Mouse (Mus musculus) testis, postnatal 14 days (tissue): Measurements from ENCODE around the gene Nlgn1.
A peak's percentile ranks its signal among the peaks of the same experiment; 100 is the strongest.

Experiments used
- DNase-seq: peaks from one replicate; pipeline ENCODE4 v3.0.0; 2021; ENCODE audit warnings: low spot score

Gene Nlgn1

GRCm38 (mm10) chr3:26050769-26051168, 281.5 kb downstream of the Nlgn1 start:
- no peak for DNase-seq

GRCm38 (mm10) chr3:26042966-26043365, 289.3 kb downstream of the Nlgn1 start:
- no peak for DNase-seq

DNA sequence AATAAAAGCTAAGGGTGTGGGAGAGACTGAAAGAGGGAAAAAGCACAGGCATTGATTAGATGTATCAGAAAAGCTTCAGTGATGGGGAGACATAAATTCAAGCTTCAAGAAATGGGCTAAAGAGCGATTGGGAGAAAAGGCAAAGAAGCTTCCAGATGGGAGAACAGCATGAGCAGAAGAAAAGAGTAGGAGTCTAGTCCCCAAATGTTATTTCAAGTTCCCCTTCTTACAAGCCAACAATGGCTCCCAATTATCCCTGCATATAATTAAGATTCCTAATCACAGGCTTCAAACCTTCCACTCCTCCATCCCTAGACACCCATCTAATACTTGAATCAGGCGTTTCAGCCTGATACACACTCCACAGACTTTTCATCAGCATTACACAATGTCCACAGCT, 292.6 kb downstream of the Nlgn1 start:
- DNase-seq = no peak

- no peak for DNase-seq
Observed at GRCm38 (mm10) chr3:26026025-26026424, 306.2 kb downstream of the Nlgn1 start.

GRCm38 (mm10) chr3:26023217-26023616, 309.0 kb downstream of the Nlgn1 start:
- DNase-seq = no peak

- DNase-seq = no peak
Observed at GRCm38 (mm10) chr3:26021632-26022184, 310.6 kb downstream of the Nlgn1 start.

DNA sequence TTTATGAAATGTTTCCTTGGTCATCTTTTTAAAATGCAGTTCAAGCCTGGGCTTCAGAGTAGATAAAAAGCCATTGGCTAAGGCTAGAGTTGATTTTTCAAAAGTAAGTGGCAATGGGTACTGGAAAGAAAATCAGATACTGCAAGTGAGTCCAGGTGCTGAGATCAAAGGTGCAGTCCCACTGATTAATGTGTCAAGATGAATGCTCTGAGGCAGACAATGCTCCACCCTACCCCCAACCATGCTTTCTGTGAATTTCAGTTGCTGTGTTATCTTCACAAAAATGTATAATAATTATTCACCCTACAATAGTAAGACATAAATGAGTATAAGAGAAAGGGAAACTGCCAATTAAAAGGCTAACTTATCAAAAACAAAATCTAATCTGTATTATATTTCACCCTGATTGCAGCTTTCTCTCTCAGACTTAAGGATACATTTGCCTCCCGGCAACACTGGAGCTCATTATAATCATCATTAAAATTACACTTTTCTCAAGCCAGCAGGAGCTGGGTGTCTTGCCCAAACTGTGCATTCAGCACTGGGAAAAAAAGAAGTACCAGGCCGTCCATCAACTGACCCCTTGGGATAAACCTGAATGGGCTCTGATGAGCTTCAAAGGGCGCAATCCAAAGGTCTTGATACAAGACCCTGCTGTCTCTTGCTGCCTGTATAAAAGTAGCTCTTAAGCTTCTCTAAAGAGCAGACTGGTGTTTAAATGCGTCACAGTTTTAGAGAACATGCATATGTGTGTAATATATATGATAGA, 320.8 kb downstream of the Nlgn1 start:
- no peak for DNase-seq

- no peak for DNase-seq
Observed at GRCm38 (mm10) chr3:26002863-26003608, 329.2 kb downstream of the Nlgn1 start.

DNA sequence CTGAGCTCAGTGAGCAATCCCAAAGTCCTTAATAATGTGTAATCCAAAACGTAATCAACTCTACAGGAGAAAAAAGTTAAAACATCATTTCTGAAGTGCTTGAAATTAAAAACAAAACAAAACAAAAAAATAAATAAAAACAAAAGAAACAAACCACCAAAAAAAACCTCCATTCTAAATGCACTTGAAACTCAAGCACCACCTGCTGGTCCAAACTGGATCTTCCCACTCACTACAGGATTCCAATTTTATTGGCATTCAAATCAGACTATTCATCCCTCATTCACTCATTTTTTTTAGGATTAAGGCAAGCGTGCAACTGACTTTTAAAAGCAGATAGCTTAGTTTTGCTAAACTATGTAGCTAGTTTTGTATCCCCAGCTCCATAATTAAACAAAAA, 329.9 kb downstream of the Nlgn1 start:
- no peak for DNase-seq

GRCm38 (mm10) chr3:25967546-25967945, 364.7 kb downstream of the Nlgn1 start:
- no peak for DNase-seq

- DNase-seq = no peak
Observed at GRCm38 (mm10) chr3:25964237-25964636, 368.0 kb downstream of the Nlgn1 start.

DNA sequence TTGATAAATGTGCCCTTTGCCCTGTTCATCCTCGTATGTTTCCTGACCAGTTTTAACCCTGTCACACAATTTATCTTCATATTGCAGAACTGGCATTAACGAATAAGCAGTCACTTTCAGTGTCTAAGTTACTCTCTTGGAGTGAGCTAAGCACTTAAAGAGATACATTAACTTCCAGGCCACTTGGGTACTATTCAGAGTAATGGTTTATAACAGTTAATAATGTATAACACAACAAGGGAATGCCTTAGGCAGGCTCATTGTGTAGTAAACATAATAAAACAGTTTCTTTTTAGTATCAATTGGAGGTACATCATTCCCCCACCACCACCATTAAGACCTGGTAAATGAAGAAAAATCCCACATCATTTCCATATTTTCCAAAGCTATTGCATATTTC, 368.7 kb downstream of the Nlgn1 start:
- DNase-seq = no peak

GRCm38 (mm10) chr3:25916535-25916934, 415.7 kb downstream of the Nlgn1 start:
- DNase-seq = no peak

DNA sequence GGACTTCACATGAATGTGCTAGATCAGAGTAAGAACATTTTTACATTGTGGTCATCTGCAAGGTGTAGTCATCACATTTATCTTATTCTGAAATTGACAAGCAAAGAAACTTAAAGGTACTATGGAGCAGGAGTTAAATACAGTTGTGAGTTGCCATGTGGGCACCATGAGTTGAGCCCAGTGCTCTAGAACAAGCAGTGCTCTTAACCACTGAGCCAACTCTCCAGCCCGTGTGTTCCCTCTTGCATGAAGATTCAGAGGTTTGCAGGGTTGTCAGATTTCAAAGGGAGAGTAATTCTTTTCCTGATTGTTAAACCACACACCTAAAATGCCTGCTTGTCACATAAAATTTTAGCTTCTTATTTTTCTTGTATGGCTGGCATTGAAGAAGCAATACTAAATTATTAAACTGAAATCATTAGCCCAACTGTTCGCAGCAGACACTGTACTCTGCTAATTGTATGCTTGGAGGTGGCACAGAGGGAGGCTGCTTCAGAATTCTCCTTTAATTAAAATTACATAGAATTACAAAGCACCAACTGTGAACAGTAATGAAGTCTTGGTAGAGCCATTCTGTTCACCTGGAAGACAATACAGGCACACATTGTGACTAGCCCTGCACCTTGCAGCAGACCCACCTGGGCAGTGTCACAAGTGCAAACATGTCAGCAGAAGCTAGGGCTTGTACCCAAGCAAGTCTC, 417.7 kb downstream of the Nlgn1 start:
- no peak for DNase-seq

- DNase-seq = peak; percentile 60
Observed at GRCm38 (mm10) chr3:25903140-25903809, 429.0 kb downstream of the Nlgn1 start.

- no peak for DNase-seq
Observed at GRCm38 (mm10) chr3:25897456-25897855, 434.8 kb downstream of the Nlgn1 start.

DNA sequence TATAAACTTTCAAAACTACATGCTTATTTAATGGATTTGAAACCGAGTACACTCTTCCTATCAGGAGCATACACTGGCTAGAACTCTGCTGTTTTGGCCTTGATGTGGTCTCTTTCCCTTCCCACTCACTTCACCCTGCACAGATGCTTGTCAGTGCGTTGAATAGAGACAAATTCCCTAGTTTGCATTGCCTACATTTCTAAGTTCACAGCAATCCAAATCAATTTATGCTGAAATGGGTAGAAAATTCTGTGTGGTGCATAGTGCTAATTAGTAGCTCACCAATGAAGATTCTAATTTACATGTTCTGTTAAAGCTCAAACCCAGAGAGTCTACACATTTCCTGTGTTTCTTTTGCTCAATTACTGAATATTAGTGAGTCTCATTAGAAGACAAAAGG, 447.5 kb downstream of the Nlgn1 start:
- no peak for DNase-seq

GRCm38 (mm10) chr3:25869161-25869560, 463.1 kb downstream of the Nlgn1 start:
- no peak for DNase-seq

- no peak for DNase-seq
Observed at GRCm38 (mm10) chr3:25858384-25858783, 473.9 kb downstream of the Nlgn1 start.

GRCm38 (mm10) chr3:25844686-25845462, 487.4 kb downstream of the Nlgn1 start:
- DNase-seq = no peak

GRCm38 (mm10) chr3:25830237-25830636, 502.0 kb downstream of the Nlgn1 start:
- no peak for DNase-seq
